ENCODE assay signal across 13 mouse cellular contexts in genomic region chr7:64505571-64505970, GRCm38 (mm10). TPM values are rescaled to one million over a fixed set of nuclear protein-coding genes. Genes with fewer than 3 reads are reported as not detected.
DNase-seq lines count a peak whose midpoint lies in the region; ATAC-seq and TF ChIP-seq lines count a peak whose summit lies in the region.
"Had no signal": no experiment of that assay in that cellular context is flagged by ENCODE, and none has a peak within 500 bp of the region (broad histone marks: within the 10 kb centered on the region; RNA-seq: fewer than 3 reads in every experiment).

No protein-coding gene starts in this region.

- 82% methylated on average over 3 of the region's 3 CpGs for WGBS in midbrain, embryonic 14.5 days
- WGBS in lung, postnatal 0 days, result 65% methylated on average over 3 of the region's 3 CpGs
- 90% methylated on average over 3 of the region's 3 CpGs for WGBS in intestine, postnatal 0 days

- peaks cover 55% of the 10 kb centered on the region for H3K4me1 ChIP-seq in midbrain, embryonic 14.5 days (ENCODE audit: control insufficient read depth, insufficient read depth, low read length)
- peaks cover 4% of the 10 kb centered on the region; the same call in 1 of the 2 replicates for H3K4me1 ChIP-seq in lung, postnatal 0 days (ENCODE audit: insufficient read depth, low read depth, low read length)
- H3K4me1 ChIP-seq in intestine, postnatal 0 days (replicated peaks; ENCODE audit: control insufficient read depth, insufficient read depth, low read length), result no peaks in the 10 kb centered on the region

- no peak for ATAC-seq in midbrain, embryonic 14.5 days (ENCODE audit: low FRiP score, low TSS enrichment)
- no peak for ATAC-seq in lung, postnatal 0 days
- no peak for ATAC-seq in intestine, postnatal 0 days

- no peaks in the 10 kb centered on the region for H3K27me3 ChIP-seq in midbrain, embryonic 14.5 days (ENCODE audit: control insufficient read depth, insufficient read depth, low read length)
- peaks cover 27% of the 10 kb centered on the region for H3K27me3 ChIP-seq in lung, postnatal 0 days (replicated peaks; ENCODE audit: insufficient read depth, low read length)
- H3K27me3 ChIP-seq in intestine, postnatal 0 days (replicated peaks; ENCODE audit: control insufficient read depth, insufficient read depth, low read length), result peaks cover 31% of the 10 kb centered on the region
- H3K27me3 ChIP-seq: CH12.LX had no signal

- peak overlapping the region; percentile 45 for H3K4me2 ChIP-seq in midbrain, embryonic 14.5 days (ENCODE audit: low read length)
- H3K4me2 ChIP-seq in lung, postnatal 0 days (replicated peaks; ENCODE audit: low read depth, low read length), result no peak overlapping the region
- no peak overlapping the region for H3K4me2 ChIP-seq in intestine, postnatal 0 days (replicated peaks; ENCODE audit: low read depth)
- H3K4me2 ChIP-seq: liver, embryonic 11.5 days had no signal

- no peaks in the 10 kb centered on the region for H3K36me3 ChIP-seq in midbrain, embryonic 14.5 days (ENCODE audit: control insufficient read depth, insufficient read depth, low read length)
- H3K36me3 ChIP-seq in lung, postnatal 0 days (ENCODE audit: insufficient read depth, low read length), result no peaks in the 10 kb centered on the region
- no peaks in the 10 kb centered on the region for H3K36me3 ChIP-seq in intestine, postnatal 0 days (ENCODE audit: control insufficient read depth, insufficient read depth)
- H3K36me3 ChIP-seq: embryonic facial prominence, embryonic 10.5 days had no signal

- peak overlapping the region; percentile 37 for H3K4me3 ChIP-seq in layer of hippocampus, adult 2 months
- no peak overlapping the region for H3K4me3 ChIP-seq in midbrain, embryonic 14.5 days (replicated peaks; ENCODE audit: low read depth, low read length)
- H3K4me3 ChIP-seq in lung, postnatal 0 days (ENCODE audit: low read depth, low read length), result no peak overlapping the region
- no peak overlapping the region for H3K4me3 ChIP-seq in intestine, postnatal 0 days (ENCODE audit: low read depth, low read length)
- H3K4me3 ChIP-seq: embryonic facial prominence, embryonic 10.5 days had no signal

- TF ChIP-seq EP300 in lung, postnatal 0 days (IDR thresholded peaks at IDR 0.05), result no peak

- peak overlapping the region; percentile 74 for H3K27ac ChIP-seq in layer of hippocampus, adult 2 months
- no peak overlapping the region for H3K27ac ChIP-seq in midbrain, embryonic 14.5 days (replicated peaks; ENCODE audit: low read depth, low read length)
- no peak overlapping the region for H3K27ac ChIP-seq in lung, postnatal 0 days (ENCODE audit: low read length)
- H3K27ac ChIP-seq in intestine, postnatal 0 days (ENCODE audit: low read depth, low read length), result no peak overlapping the region
- H3K27ac ChIP-seq: embryonic facial prominence, embryonic 10.5 days had no signal

- TF ChIP-seq CTCF in layer of hippocampus, adult 2 months (conservative IDR thresholded peaks at IDR 0.05), result no peak
- TF ChIP-seq CTCF in lung, postnatal 0 days (IDR thresholded peaks at IDR 0.05), result no peak
- no peak for TF ChIP-seq CTCF in intestine, postnatal 0 days (IDR thresholded peaks at IDR 0.05; ENCODE audit: low read depth)

- H3K9me3 ChIP-seq in midbrain, embryonic 14.5 days (ENCODE audit: control insufficient read depth, low read length), result no peaks in the 10 kb centered on the region
- no peaks in the 10 kb centered on the region for H3K9me3 ChIP-seq in lung, postnatal 0 days (ENCODE audit: low read length)
- H3K9me3 ChIP-seq in intestine, postnatal 0 days (ENCODE audit: control insufficient read depth), result no peaks in the 10 kb centered on the region
- H3K9me3 ChIP-seq: embryonic facial prominence, embryonic 10.5 days had no signal

- DNase-seq in layer of hippocampus, adult 2 months (ENCODE audit: low spot score in 2 of 2), result no peak
- DNase-seq in layer of hippocampus, adult 9-10 months (ENCODE audit: low spot score), result no peak
- DNase-seq in cerebellum, adult 18-20 months, result peak; percentile 19 to 40
- DNase-seq in frontal cortex, postnatal 10 days (ENCODE audit: low spot score in 2 of 2), result peak; percentile 3 to 10
- no peak for DNase-seq in midbrain, embryonic 14.5 days
- DNase-seq in lung, postnatal 0 days (ENCODE audit: low spot score), result no peak
- DNase-seq: heart, postnatal 36 days; kidney, postnatal 10 days had no signal

- H3K9ac ChIP-seq in midbrain, embryonic 14.5 days (replicated peaks; ENCODE audit: low read length), result no peak overlapping the region
- no peak overlapping the region for H3K9ac ChIP-seq in lung, postnatal 0 days (replicated peaks; ENCODE audit: low read depth)
- no peak overlapping the region for H3K9ac ChIP-seq in intestine, postnatal 0 days (ENCODE audit: low read depth, low read length)

RNA-seq across cellular contexts. Expression of gene Apba2, which starts 4.1 kb away (rescaled TPM):
- total RNA-seq in layer of hippocampus, adult 2 months (2021), result 100 to 1,000 TPM; 249 to 259 TPM
- 181 and 184 TPM in 2 replicates for polyA plus RNA-seq in midbrain, embryonic 14.5 days (2014; fragmentation: Nextera tagmentation; extraction: Ambion mirVana)
- 1.1 and 1.3 TPM in 2 replicates for polyA plus RNA-seq in lung, postnatal 0 days (2015; fragmentation: Nextera tagmentation; extraction: Ambion mirVana)
- polyA plus RNA-seq in intestine, postnatal 0 days (2015; fragmentation: Nextera tagmentation; extraction: Ambion mirVana), result 4.1 and 4.3 TPM in 2 replicates
- total RNA-seq: CH12.LX; megakaryocyte, adult 5-6 weeks had no signal

Comparison
In these comparisons a context has a peak if more than half of its experiments do, and no peak if none do; other contexts are left out.
1. DNase-seq: peak in cerebellum, adult 18-20 months (2 of 2) and frontal cortex, postnatal 10 days (2 of 2); none in layer of hippocampus, adult 2 months (0 of 2), layer of hippocampus, adult 9-10 months (single experiment), midbrain, embryonic 14.5 days (single experiment) and lung, postnatal 0 days (single experiment).
2. RNA of gene Apba2, which starts 4.1 kb away (polyA plus RNA-seq): 181 to 184 TPM in midbrain, embryonic 14.5 days; 4.1 to 4.3 TPM in intestine, postnatal 0 days and 1.1 to 1.3 TPM in lung, postnatal 0 days; every median in the first group is over 10 times any median in the second.